Mouse (Mus musculus) heart, embryonic 16.5 days (tissue): ENCODE measurements around the gene Aoc1. TPM values are rescaled to one million over a fixed set of nuclear protein-coding genes. Genes with fewer than 3 reads are reported as not detected.
"Not testable (repeated sequence)": the region's sequence is repeated elsewhere in the genome, so short reads cannot be mapped to it uniquely, and the experiment has no call there.

ENCODE experiments used
- ATAC-seq: fragments of 200-750 bp; cut with Nextera tagmentation; replicated peaks from 2 replicates; pipeline ENCODE4 v1.8.0; 2017; ENCODE audit warnings: moderate number of reproducible peaks; ENCODE audit not compliant: insufficient read depth, low FRiP score; ENCODE audit errors: extremely low read depth
- H3K27ac ChIP-seq: fragments of 300-500 bp; sonication (generic); 2 replicates; pipeline ENCODE4 v1.5.1; 2014; ENCODE audit warnings: mild to moderate bottlenecking, low read length, control low read depth, moderate library complexity
- H3K27me3 ChIP-seq: fragments of 300-500 bp; sonication (generic); 2 replicates; pipeline ENCODE4 v1.6.1; 2014; ENCODE audit warnings: low read length, mixed read lengths; ENCODE audit not compliant: control insufficient read depth, insufficient read depth
- H3K36me3 ChIP-seq: fragments of 300-500 bp; sonication (generic); 2 replicates; pipeline ENCODE4 v1.6.1; 2014; ENCODE audit not compliant: control insufficient read depth, insufficient read depth
- H3K4me1 ChIP-seq: fragments of 300-500 bp; sonication (generic); 2 replicates; pipeline ENCODE4 v1.6.1; 2014; ENCODE audit warnings: low read length, mixed read lengths; ENCODE audit not compliant: control insufficient read depth, insufficient read depth
- H3K4me2 ChIP-seq: fragments of 300-500 bp; sonication (generic); 2 replicates; pipeline ENCODE4 v1.6.1; 2014; ENCODE audit warnings: low read depth, mild to moderate bottlenecking, control low read depth, low read length
- H3K4me3 ChIP-seq: fragments of 300-500 bp; sonication (generic); 2 replicates; pipeline ENCODE4 v1.5.1; 2014; ENCODE audit warnings: mild to moderate bottlenecking, control low read depth, low read length
- H3K9ac ChIP-seq: fragments of 300-500 bp; sonication (generic); 2 replicates; pipeline ENCODE4 v1.6.1; 2014; ENCODE audit warnings: low read length, control low read depth
- H3K9me3 ChIP-seq: fragments of 300-500 bp; sonication (generic); replicated peaks from 2 replicates; pipeline ENCODE4 v1.6.1; 2016; ENCODE audit warnings: low read length; ENCODE audit not compliant: control insufficient read depth
- WGBS: fragments of 180-500 bp; shearing (Covaris S2); extraction: QIAGEN DNeasy Blood & Tissue Kit; methylation state at CpG from one replicate; pipeline ENCODE4 v1.1.7; 2014; 5-methylcytosine and 5-hydroxymethylcytosine counted together
- polyA plus RNA-seq: library from polyadenylated mRNA; unstranded; fragments of >200 nt; fragmentation: Nextera tagmentation; extraction: Ambion mirVana; gene quantifications from 2 replicates; pipeline ENCODE4 v1.2.1, GENCODE M21; 2015

The Aoc1 gene
- polyA plus RNA-seq, 1 experiment from 2014 or later: 0.84 TPM

DNA sequence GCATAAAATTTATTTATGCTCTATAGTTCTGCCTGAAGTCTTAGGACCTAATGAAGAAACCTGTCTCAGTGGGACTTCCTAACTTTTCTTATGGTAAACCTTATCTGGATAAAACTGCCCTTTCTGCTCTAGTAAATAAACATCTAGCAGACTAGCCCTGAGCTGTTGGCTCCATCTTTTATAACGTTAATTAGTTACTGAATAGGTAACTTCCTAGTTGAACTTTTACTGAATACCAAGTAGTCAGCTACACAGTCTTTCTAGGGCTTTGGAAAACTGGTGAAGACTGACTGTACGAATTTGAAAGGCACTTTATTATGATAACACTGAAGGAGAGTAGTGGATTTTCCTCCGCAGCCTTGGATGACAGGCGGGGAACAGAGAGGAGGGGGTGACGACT is 23.2 kb downstream of the Aoc1 start:
- no peaks in the 10 kb centered on the region for H3K4me1 ChIP-seq
- H3K27me3 ChIP-seq: no peaks in the 10 kb centered on the region
- no peak for ATAC-seq
- no peak overlapping the region for H3K4me3 ChIP-seq
- WGBS: 79% methylated on average over 5 of the region's 5 CpGs
- H3K9ac ChIP-seq: no peak overlapping the region
- no peaks in the 10 kb centered on the region for H3K9me3 ChIP-seq
- H3K27ac ChIP-seq: no peak overlapping the region
- no peak overlapping the region for H3K4me2 ChIP-seq
- no peaks in the 10 kb centered on the region for H3K36me3 ChIP-seq

DNA sequence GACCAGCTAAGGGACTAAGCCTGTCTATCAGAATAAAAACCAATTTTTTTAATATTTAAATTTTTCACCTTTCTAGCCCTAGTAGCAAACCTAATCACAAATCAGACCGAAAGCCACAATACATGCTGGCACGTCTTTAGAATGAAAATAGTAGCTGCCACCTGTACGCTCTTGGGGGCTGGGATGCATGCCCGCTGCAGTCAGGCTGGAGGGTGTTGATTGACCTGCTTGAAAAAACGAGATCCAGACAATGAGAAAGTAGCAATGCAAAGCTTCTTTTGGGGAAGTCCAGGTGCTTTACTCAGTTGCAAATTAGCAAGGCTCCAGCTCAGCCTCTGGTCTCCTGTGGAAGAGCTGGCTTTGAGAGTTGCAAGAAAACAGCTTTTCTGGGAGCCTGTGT is 24.3 kb downstream of the Aoc1 start:
- ATAC-seq: no peak
- H3K27me3 ChIP-seq: no peaks in the 10 kb centered on the region
- H3K4me1 ChIP-seq: no peaks in the 10 kb centered on the region
- no peak overlapping the region for H3K4me3 ChIP-seq
- no peak overlapping the region for H3K27ac ChIP-seq
- no peak overlapping the region for H3K9ac ChIP-seq
- no peaks in the 10 kb centered on the region for H3K9me3 ChIP-seq
- no peaks in the 10 kb centered on the region for H3K36me3 ChIP-seq
- 67% methylated on average over 5 of the region's 5 CpGs for WGBS
- H3K4me2 ChIP-seq: no peak overlapping the region

DNA sequence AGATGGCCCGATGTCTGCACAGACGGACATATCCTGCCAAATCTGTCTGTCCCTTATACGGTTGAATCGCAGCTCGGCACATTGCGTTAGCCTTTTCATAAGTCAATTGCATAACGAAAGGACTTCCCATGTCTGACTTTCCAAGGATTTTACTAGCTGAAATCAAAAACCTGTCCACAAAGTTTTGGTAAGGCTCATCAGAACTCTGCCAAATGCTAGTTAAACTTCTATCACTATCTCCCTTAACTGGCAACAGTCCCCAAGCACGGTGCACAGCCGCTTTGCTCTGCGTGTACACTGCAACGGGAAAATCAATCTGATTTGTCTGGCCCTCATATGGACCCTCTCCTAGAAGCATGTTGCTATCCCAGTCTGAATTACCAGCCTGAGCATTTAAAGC is 28.6 kb downstream of the Aoc1 start:
- not testable (repeated sequence) for H3K4me2 ChIP-seq, H3K9me3 ChIP-seq, H3K27me3 ChIP-seq, H3K4me3 ChIP-seq, H3K27ac ChIP-seq, H3K4me1 ChIP-seq, H3K36me3 ChIP-seq, H3K9ac ChIP-seq, ATAC-seq
- WGBS: 90% methylated on average over 11 of the region's 11 CpGs

DNA sequence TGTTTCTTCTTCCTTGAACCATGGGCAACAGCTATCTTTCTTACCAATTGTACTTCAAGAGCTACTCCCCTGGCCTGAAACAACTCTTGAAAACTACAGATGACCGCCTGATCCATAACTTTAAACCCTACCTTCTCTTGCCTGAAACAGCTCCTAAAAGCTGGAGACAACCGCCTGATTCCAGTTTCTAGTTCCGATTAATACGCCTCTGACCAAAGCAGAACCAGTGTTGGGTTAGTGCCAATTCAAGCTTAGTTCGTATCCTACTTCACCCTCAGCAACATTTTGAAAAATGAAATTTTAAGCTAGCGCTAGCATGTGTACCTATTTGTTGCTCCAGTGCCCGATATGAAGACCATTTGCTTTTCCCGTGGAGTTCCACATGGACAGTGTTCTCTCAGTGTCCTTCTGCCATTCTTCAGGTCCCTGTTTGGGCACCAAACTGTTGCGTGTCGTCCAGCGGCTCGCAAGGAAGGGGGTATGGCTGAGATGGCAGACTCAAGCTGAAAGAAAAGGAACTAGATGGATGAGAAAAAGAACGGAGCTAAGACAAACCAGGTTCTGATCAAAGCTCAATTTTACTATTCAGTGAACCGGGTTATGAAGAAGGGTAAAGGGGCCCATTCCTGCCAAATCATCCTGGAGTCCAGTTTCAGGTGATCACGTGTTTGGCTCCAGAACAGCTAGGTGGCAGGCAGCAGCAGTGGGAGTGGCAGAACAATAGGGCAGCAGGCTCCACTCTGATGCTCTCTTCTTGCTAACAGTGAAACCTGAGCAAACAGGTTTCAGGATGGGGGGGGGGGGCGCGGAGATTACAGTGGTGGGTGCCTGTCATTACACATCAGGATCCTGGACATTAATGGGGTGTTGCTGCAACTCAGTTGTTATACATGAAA is 30.1 kb downstream of the Aoc1 start:
- Histone ChIP-seq H3K4me1 (no peaks in the 10 kb centered on the region), H3K4me3 (no peak overlapping the region), H3K9ac (no peak overlapping the region), H3K4me2 (no peak overlapping the region), H3K27ac (no peak overlapping the region), H3K27me3 (no peaks in the 10 kb centered on the region), H3K36me3 (no peaks in the 10 kb centered on the region), H3K9me3 (no peaks in the 10 kb centered on the region)
- no peak for ATAC-seq
- WGBS: 87% methylated on average over 17 of the region's 17 CpGs

DNA sequence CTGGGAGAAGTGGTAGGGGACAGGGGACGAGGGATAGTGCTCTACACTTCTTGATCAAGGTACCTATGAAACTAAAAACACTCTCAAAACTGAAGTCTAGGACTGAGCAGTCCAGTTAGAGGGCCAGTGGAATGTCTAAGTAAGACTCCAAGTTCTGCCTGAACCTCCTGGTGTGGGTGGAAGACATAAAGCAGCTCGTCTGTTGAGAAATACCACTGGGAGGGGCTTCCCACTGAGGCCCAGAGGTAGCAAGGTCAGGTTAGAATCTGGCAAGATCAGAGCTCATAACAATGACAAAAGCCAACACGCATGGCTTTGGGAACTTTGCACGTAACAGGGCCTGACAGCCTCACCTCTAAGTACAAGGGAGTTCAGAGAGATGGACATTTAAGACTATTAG is 30.7 kb downstream of the Aoc1 start:
- Histone ChIP-seq H3K4me3 (no peak overlapping the region), H3K9me3 (no peaks in the 10 kb centered on the region), H3K4me1 (no peaks in the 10 kb centered on the region), H3K27me3 (no peaks in the 10 kb centered on the region), H3K27ac (no peak overlapping the region), H3K9ac (no peak overlapping the region), H3K36me3 (no peaks in the 10 kb centered on the region), H3K4me2 (no peak overlapping the region)
- no peak for ATAC-seq
- WGBS: 78% methylated on average over 4 of the region's 4 CpGs

DNA sequence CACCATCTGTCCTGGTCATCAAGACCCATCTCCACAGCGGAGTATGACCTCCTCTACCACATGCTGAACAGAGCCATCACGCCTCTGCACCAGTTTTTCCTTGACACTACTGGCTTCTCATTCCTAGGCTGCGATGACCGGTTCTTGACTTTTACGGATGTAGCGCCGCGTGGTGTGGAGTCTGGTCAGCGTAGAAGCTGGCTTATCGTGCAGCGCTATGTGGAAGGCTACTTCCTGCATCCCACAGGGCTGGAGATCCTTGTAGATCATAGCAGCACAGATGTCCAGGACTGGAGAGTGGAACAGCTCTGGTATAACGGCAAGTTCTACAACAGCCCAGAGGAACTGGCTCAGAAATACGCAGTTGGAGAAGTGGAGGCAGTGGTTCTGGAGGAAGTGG is 32.9 kb downstream of the Aoc1 start:
- H3K27ac ChIP-seq: no peak overlapping the region
- no peaks in the 10 kb centered on the region for H3K9me3 ChIP-seq
- no peaks in the 10 kb centered on the region for H3K27me3 ChIP-seq
- WGBS: 90% methylated on average over 13 of the region's 13 CpGs
- no peak for ATAC-seq
- H3K36me3 ChIP-seq: no peaks in the 10 kb centered on the region
- no peak overlapping the region for H3K4me3 ChIP-seq
- no peak overlapping the region for H3K9ac ChIP-seq
- H3K4me1 ChIP-seq: no peaks in the 10 kb centered on the region
- H3K4me2 ChIP-seq: no peak overlapping the region

DNA sequence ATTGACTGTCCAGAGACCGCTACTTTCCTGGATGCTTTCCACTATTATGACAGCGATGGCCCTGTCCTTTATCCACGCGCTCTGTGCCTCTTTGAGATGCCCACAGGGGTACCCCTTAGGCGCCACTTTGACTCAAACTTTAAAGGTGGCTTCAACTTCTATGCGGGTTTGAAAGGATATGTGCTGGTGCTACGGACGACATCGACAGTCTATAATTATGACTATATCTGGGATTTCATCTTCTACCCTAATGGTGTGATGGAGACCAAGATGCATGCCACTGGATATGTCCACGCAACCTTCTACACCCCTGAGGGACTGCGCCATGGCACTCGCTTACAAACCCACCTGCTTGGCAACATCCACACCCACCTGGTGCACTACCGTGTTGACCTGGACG is 33.7 kb downstream of the Aoc1 start:
- H3K36me3 ChIP-seq: no peaks in the 10 kb centered on the region
- no peak overlapping the region for H3K4me2 ChIP-seq
- WGBS: 90% methylated on average over 14 of the region's 14 CpGs
- no peak overlapping the region for H3K27ac ChIP-seq
- no peaks in the 10 kb centered on the region for H3K9me3 ChIP-seq
- no peak overlapping the region for H3K4me3 ChIP-seq
- no peaks in the 10 kb centered on the region for H3K4me1 ChIP-seq
- no peak for ATAC-seq
- no peaks in the 10 kb centered on the region for H3K27me3 ChIP-seq
- no peak overlapping the region for H3K9ac ChIP-seq

DNA sequence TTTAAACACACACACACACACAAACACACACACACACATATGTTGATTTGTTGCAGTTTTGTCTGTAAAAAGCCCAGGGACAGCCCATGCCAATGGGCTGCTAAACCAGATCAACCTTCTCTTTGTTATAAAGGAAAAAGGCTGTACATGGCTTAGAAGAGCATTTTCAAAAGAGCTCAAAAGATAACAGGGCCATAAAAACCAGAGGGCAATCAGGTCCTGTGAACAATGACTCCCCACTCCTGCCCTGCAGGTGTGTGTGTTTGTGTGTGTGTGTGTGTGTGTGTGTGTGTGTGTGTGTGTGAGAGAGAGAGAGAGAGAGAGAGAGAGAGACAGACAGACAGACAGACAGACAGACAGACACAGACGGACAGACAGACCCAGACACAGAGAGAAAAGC is 36.5 kb downstream of the Aoc1 start:
- 80% methylated on average over 1 of the region's 1 CpGs for WGBS
- H3K36me3 ChIP-seq: no peaks in the 10 kb centered on the region
- no peak overlapping the region for H3K9ac ChIP-seq
- H3K4me3 ChIP-seq: no peak overlapping the region
- no peaks in the 10 kb centered on the region for H3K27me3 ChIP-seq
- no peak overlapping the region for H3K27ac ChIP-seq
- H3K4me1 ChIP-seq: no peaks in the 10 kb centered on the region
- no peaks in the 10 kb centered on the region for H3K9me3 ChIP-seq
- ATAC-seq: no peak
- H3K4me2 ChIP-seq: no peak overlapping the region

DNA sequence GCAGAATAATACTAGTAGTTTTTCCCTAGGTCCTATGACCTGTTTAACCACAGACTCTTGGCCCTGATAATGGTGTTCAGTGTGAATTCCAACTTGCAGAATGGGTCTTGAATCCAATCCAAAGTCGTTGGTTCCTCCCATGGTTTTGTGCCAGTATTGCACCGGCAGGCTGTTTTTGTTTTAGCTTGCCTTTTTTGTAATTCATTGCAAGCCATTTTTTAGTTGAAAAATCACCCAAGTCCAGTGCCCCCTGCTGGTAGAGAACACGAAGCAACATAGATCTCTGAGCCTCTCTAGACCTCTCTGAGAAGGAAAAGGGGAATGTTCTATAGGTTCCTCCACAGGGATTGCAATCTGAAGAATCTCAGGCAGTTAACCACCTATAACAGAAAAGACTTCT is 39.3 kb downstream of the Aoc1 start:
- 27% methylated on average over 3 of the region's 3 CpGs for whole genome bisulfite sequencing
- no peak overlapping the region for H3K4me2 ChIP-seq
- no peaks in the 10 kb centered on the region for H3K36me3 ChIP-seq
- no peaks in the 10 kb centered on the region for H3K27me3 ChIP-seq
- no peak overlapping the region for H3K9ac ChIP-seq
- ATAC-seq: no peak
- H3K9me3 ChIP-seq: no peaks in the 10 kb centered on the region
- H3K27ac ChIP-seq: no peak overlapping the region
- H3K4me3 ChIP-seq: no peak overlapping the region
- H3K4me1 ChIP-seq: no peaks in the 10 kb centered on the region
